In genomic region chr14:62027751-62028279, GRCm38 (mm10) we compare ENCODE assay signal across 24 mouse cellular contexts.
DNase-seq lines count a peak whose midpoint lies in the region; ATAC-seq lines count a peak whose summit lies in the region.
"Had no signal": no experiment of that assay in that cellular context is flagged by ENCODE, and none has a peak within 500 bp of the region (broad histone marks: within the 10 kb centered on the region; RNA-seq: fewer than 3 reads in every experiment).

No protein-coding gene starts in this region.

- WGBS in heart, embryonic 10.5 days, result 77% methylated on average over 8 of the region's 8 CpGs
- WGBS in heart, embryonic 12.5 days, result 65% methylated on average over 8 of the region's 8 CpGs
- WGBS in lung, embryonic 15.5 days, result 55% methylated on average over 8 of the region's 8 CpGs
- WGBS in forebrain, embryonic 13.5 days, result 91% methylated on average over 8 of the region's 8 CpGs

- no peaks in the 10 kb centered on the region for H3K36me3 ChIP-seq in heart, embryonic 10.5 days
- no peaks in the 10 kb centered on the region for H3K36me3 ChIP-seq in heart, embryonic 12.5 days
- H3K36me3 ChIP-seq in lung, embryonic 15.5 days, result no peaks in the 10 kb centered on the region
- no peaks in the 10 kb centered on the region for H3K36me3 ChIP-seq in forebrain, embryonic 13.5 days (ENCODE audit: poor library complexity, severe bottlenecking)
- H3K36me3 ChIP-seq: embryonic facial prominence, embryonic 13.5 days; G1E; hindbrain, embryonic 12.5 days; kidney, embryonic 15.5 days; limb, embryonic 13.5 days; liver, embryonic 15.5 days; midbrain, embryonic 13.5 days had no signal

- no peaks in the 10 kb centered on the region for H3K9me3 ChIP-seq in heart, embryonic 10.5 days
- peaks cover 5% of the 10 kb centered on the region; the same call in 1 of the 2 replicates for H3K9me3 ChIP-seq in heart, embryonic 12.5 days (replicated peaks)
- no peaks in the 10 kb centered on the region for H3K9me3 ChIP-seq in lung, embryonic 15.5 days
- H3K9me3 ChIP-seq in forebrain, embryonic 13.5 days (replicated peaks), result no peaks in the 10 kb centered on the region
- H3K9me3 ChIP-seq: embryonic facial prominence, embryonic 13.5 days; G1E; hindbrain, embryonic 12.5 days; kidney, embryonic 15.5 days; limb, embryonic 13.5 days; liver, embryonic 15.5 days; midbrain, embryonic 13.5 days had no signal

- no peak overlapping the region for H3K4me2 ChIP-seq in heart, embryonic 12.5 days
- H3K4me2 ChIP-seq in lung, embryonic 15.5 days, result no peak overlapping the region
- no peak overlapping the region for H3K4me2 ChIP-seq in forebrain, embryonic 13.5 days
- H3K4me2 ChIP-seq: embryonic facial prominence, embryonic 13.5 days; hindbrain, embryonic 12.5 days; kidney, embryonic 15.5 days; limb, embryonic 13.5 days; liver, embryonic 15.5 days; midbrain, embryonic 13.5 days had no signal

- DNase-seq in heart, embryonic 10.5 days (ENCODE audit: low spot score), result peak; percentile 17
- no peak for DNase-seq in lung, adult 18-20 months
- DNase-seq in lung, postnatal 25 days (ENCODE audit: low spot score), result peak; percentile 3
- DNase-seq in adrenal gland, postnatal 25 days, result no peak
- DNase-seq: adrenal gland, adult 8-10 months; B cell, adult 2 months; cerebellum, adult 2 months; cerebellum, postnatal 25 days; gastrocnemius, adult 2 months; kidney, adult 11 months; kidney, postnatal 4 days had no signal

- H3K27ac ChIP-seq in heart, embryonic 10.5 days, result no peak overlapping the region
- no peak overlapping the region for H3K27ac ChIP-seq in heart, embryonic 12.5 days (ENCODE audit: poor library complexity, severe bottlenecking)
- H3K27ac ChIP-seq in lung, embryonic 15.5 days, result no peak overlapping the region
- H3K27ac ChIP-seq in forebrain, embryonic 13.5 days, result no peak overlapping the region
- H3K27ac ChIP-seq: embryonic facial prominence, embryonic 13.5 days; gastrocnemius, adult 2 months; hindbrain, embryonic 12.5 days; kidney, embryonic 15.5 days; limb, embryonic 13.5 days; liver, embryonic 15.5 days; midbrain, embryonic 13.5 days had no signal

- H3K4me3 ChIP-seq in heart, embryonic 10.5 days, result no peak overlapping the region
- H3K4me3 ChIP-seq in heart, embryonic 12.5 days, result no peak overlapping the region
- H3K4me3 ChIP-seq in lung, embryonic 15.5 days, result no peak overlapping the region
- H3K4me3 ChIP-seq in forebrain, embryonic 13.5 days, result no peak overlapping the region
- H3K4me3 ChIP-seq: embryonic facial prominence, embryonic 13.5 days; gastrocnemius, adult 2 months; hindbrain, embryonic 12.5 days; kidney, embryonic 15.5 days; limb, embryonic 13.5 days; liver, embryonic 15.5 days; megakaryocyte, embryonic 14.5 days; midbrain, embryonic 13.5 days had no signal

- no peak for ATAC-seq in heart, embryonic 12.5 days (ENCODE audit: insufficient number of reproducible peaks, low FRiP score)
- ATAC-seq in lung, embryonic 15.5 days (ENCODE audit: borderline replicate concordance, extremely low read depth, low FRiP score, low TSS enrichment), result peak; percentile 55; the same call in 1 of the 2 replicates
- ATAC-seq in forebrain, embryonic 13.5 days, result no peak
- ATAC-seq: forebrain, embryonic 14.5 days; midbrain, embryonic 13.5 days had no signal

- H3K4me1 ChIP-seq in heart, embryonic 10.5 days, result no peaks in the 10 kb centered on the region
- H3K4me1 ChIP-seq in heart, embryonic 12.5 days (replicated peaks), result no peaks in the 10 kb centered on the region
- no peaks in the 10 kb centered on the region for H3K4me1 ChIP-seq in lung, embryonic 15.5 days
- no peaks in the 10 kb centered on the region for H3K4me1 ChIP-seq in forebrain, embryonic 13.5 days
- H3K4me1 ChIP-seq: hindbrain, embryonic 12.5 days; liver, embryonic 15.5 days; megakaryocyte, embryonic 14.5 days; midbrain, embryonic 13.5 days had no signal

- no peak overlapping the region for H3K9ac ChIP-seq in heart, embryonic 12.5 days
- no peak overlapping the region for H3K9ac ChIP-seq in lung, embryonic 15.5 days
- H3K9ac ChIP-seq in forebrain, embryonic 13.5 days, result no peak overlapping the region
- H3K9ac ChIP-seq: embryonic facial prominence, embryonic 13.5 days; hindbrain, embryonic 12.5 days; kidney, embryonic 15.5 days; limb, embryonic 13.5 days; liver, embryonic 15.5 days; midbrain, embryonic 13.5 days had no signal

- H3K27me3 ChIP-seq in heart, embryonic 10.5 days (ENCODE audit: insufficient read depth, poor library complexity, severe bottlenecking), result no peaks in the 10 kb centered on the region
- H3K27me3 ChIP-seq in heart, embryonic 12.5 days (replicated peaks), result no peaks in the 10 kb centered on the region
- H3K27me3 ChIP-seq in lung, embryonic 15.5 days, result no peaks in the 10 kb centered on the region
- H3K27me3 ChIP-seq in forebrain, embryonic 13.5 days, result no peaks in the 10 kb centered on the region
- H3K27me3 ChIP-seq: CH12.LX; embryonic facial prominence, embryonic 13.5 days; hindbrain, embryonic 12.5 days; kidney, embryonic 15.5 days; limb, embryonic 13.5 days; liver, embryonic 15.5 days; megakaryocyte, embryonic 14.5 days; midbrain, embryonic 13.5 days had no signal

Comparison
In these comparisons a context has a peak if more than half of its experiments do, and no peak if none do; other contexts are left out.
1. DNase-seq: peak in heart, embryonic 10.5 days (single experiment) and lung, postnatal 25 days (single experiment); none in lung, adult 18-20 months (0 of 2) and adrenal gland, postnatal 25 days (single experiment).